In genomic region chr13:90886568-90886983, GRCm38 (mm10) we compare ENCODE assay signal across 7 mouse cellular contexts. TPM values are rescaled to one million over a fixed set of nuclear protein-coding genes. Genes with fewer than 3 reads are reported as not detected.
A peak's percentile ranks its signal among the peaks of the same experiment; 100 is the strongest.
DNase-seq lines count a peak whose midpoint lies in the region; ATAC-seq and TF ChIP-seq lines count a peak whose summit lies in the region.

No protein-coding gene starts in this region.

- no peak overlapping the region for H3K27ac ChIP-seq in intestine, embryonic 16.5 days (ENCODE audit: low read length)
- no peak overlapping the region for H3K27ac ChIP-seq in midbrain, embryonic 11.5 days (ENCODE audit: low read depth, low read length)
- no peak overlapping the region for H3K27ac ChIP-seq in small intestine, adult 2 months (ENCODE audit: insufficient read depth, low read depth, low read length)

- H3K4me1 ChIP-seq in intestine, embryonic 16.5 days (ENCODE audit: control insufficient read depth, insufficient read depth, low read length): peaks cover 8% of the 10 kb centered on the region; the same call in 1 of the 2 replicates
- no peaks in the 10 kb centered on the region for H3K4me1 ChIP-seq in midbrain, embryonic 11.5 days (ENCODE audit: control insufficient read depth, insufficient read depth, low read length)
- peaks cover 3% of the 10 kb centered on the region; the same call in 1 of the 2 replicates for H3K4me1 ChIP-seq in small intestine, adult 2 months (ENCODE audit: control insufficient read depth, insufficient read depth, insufficient read length, low read length)

- intact Hi-C loops in gastrocnemius, postnatal 36 days (cut with DNase I): loop anchor here (2.0 to 5.0 kb wide), 3 partner anchors 44 to 1219 kb away; no protein-coding TSS in a partner anchor
- intact Hi-C loops in left cerebral cortex, postnatal 4 days (cut with DNase I): loop anchor here (5.0 to 10.0 kb wide), 2 partner anchors 1219 to 1332 kb away; no protein-coding TSS in a partner anchor

- WGBS in intestine, embryonic 16.5 days: 1% methylated on average over 18 of the region's 18 CpGs
- WGBS in midbrain, embryonic 11.5 days: 2% methylated on average over 18 of the region's 18 CpGs
- 1% methylated on average over 18 of the region's 18 CpGs for WGBS in small intestine, adult 2 months

- H3K27me3 ChIP-seq in intestine, embryonic 16.5 days (replicated peaks; ENCODE audit: control insufficient read depth, insufficient read depth, low read length): no peaks in the 10 kb centered on the region
- H3K27me3 ChIP-seq in midbrain, embryonic 11.5 days (ENCODE audit: control insufficient read depth, insufficient read depth, low read length): no peaks in the 10 kb centered on the region
- no peaks in the 10 kb centered on the region for H3K27me3 ChIP-seq in small intestine, adult 2 months (ENCODE audit: control insufficient read depth, insufficient read depth, low read length)

- no peak for TF ChIP-seq POLR2A in small intestine, adult 2 months (IDR thresholded peaks at IDR 0.05; ENCODE audit: low read depth, low read length)

- TF ChIP-seq CTCF in small intestine, adult 2 months (IDR thresholded peaks at IDR 0.05; ENCODE audit: extremely low read depth, insufficient read length, insufficient replicate concordance, low read depth, low read length): peak; percentile 67; the same call in 1 of the 2 replicates

- H3K9me3 ChIP-seq in intestine, embryonic 16.5 days (ENCODE audit: control insufficient read depth, low read length): no peaks in the 10 kb centered on the region
- no peaks in the 10 kb centered on the region for H3K9me3 ChIP-seq in midbrain, embryonic 11.5 days (ENCODE audit: control insufficient read depth, low read length)

- ATAC-seq in intestine, embryonic 16.5 days: peak; percentile 79
- ATAC-seq in midbrain, embryonic 11.5 days (ENCODE audit: low FRiP score): peak; percentile 76

- H3K4me3 ChIP-seq in intestine, embryonic 16.5 days (ENCODE audit: low read length): peak overlapping the region; percentile 32
- peak overlapping the region; percentile 31 for H3K4me3 ChIP-seq in midbrain, embryonic 11.5 days (ENCODE audit: low read depth, low read length)
- H3K4me3 ChIP-seq in small intestine, adult 2 months (ENCODE audit: low read depth, low read length): peak overlapping the region; percentile 37

- DNase-seq in adrenal gland, postnatal 14 days: peak; percentile 78
- peak; percentile 80 for DNase-seq in embryo, embryonic 9.5 days (ENCODE audit: extremely low spot score)
- peak; percentile 38 to 45 for DNase-seq in gastrocnemius, postnatal 36 days
- peak; percentile 70 for DNase-seq in left cerebral cortex, postnatal 4 days
- peak; percentile 97 for DNase-seq in midbrain, embryonic 11.5 days (ENCODE audit: low spot score, missing footprints)

- H3K4me2 ChIP-seq in intestine, embryonic 16.5 days (ENCODE audit: low read depth, low read length): peak overlapping the region; percentile 64
- peak overlapping the region; percentile 52 for H3K4me2 ChIP-seq in midbrain, embryonic 11.5 days

- no peaks in the 10 kb centered on the region for H3K36me3 ChIP-seq in intestine, embryonic 16.5 days (ENCODE audit: control insufficient read depth, insufficient read depth, low read length)
- no peaks in the 10 kb centered on the region for H3K36me3 ChIP-seq in midbrain, embryonic 11.5 days (ENCODE audit: control insufficient read depth, insufficient read depth, low read length)
- H3K36me3 ChIP-seq in small intestine, adult 2 months (ENCODE audit: control insufficient read depth, insufficient read depth, low read length): no peaks in the 10 kb centered on the region

- H3K9ac ChIP-seq in intestine, embryonic 16.5 days (ENCODE audit: low read depth, low read length): 0 out of 2 replicates have a peak overlapping the region, but pooled peaks have one; percentile 8
- no peak overlapping the region for H3K9ac ChIP-seq in midbrain, embryonic 11.5 days (ENCODE audit: low read length)

RNA-seq across cellular contexts. Expression of gene Atp6ap1l, which starts 18.6 kb away (rescaled TPM):
- total RNA-seq in adrenal gland, postnatal 14 days (2021): not detected in 2 replicates
- not detected for total RNA-seq in gastrocnemius, postnatal 36 days (2021)
- polyA plus RNA-seq in intestine, embryonic 16.5 days (2015; fragmentation: Nextera tagmentation; extraction: Ambion mirVana): not detected in 2 replicates
- 1 to 10 TPM; 5.5 to 6.4 TPM for total RNA-seq in left cerebral cortex, postnatal 4 days (2021)
- 0.18 and 0.30 TPM in 2 replicates for polyA plus RNA-seq in midbrain, embryonic 11.5 days (2014; fragmentation: Nextera tagmentation; extraction: Ambion mirVana)
- not detected in 2 replicates for polyA plus RNA-seq in small intestine, adult 2 months (2012; rRNA removed)

RNA-seq across cellular contexts. Expression of gene Rps23, which starts 36.2 kb away (rescaled TPM):
- 472 and 553 TPM in 2 replicates for total RNA-seq in adrenal gland, postnatal 14 days (2021)
- total RNA-seq in gastrocnemius, postnatal 36 days (2021): 100 to 1,000 TPM; 142 to 205 TPM
- 163 and 165 TPM in 2 replicates for polyA plus RNA-seq in intestine, embryonic 16.5 days (2015; fragmentation: Nextera tagmentation; extraction: Ambion mirVana)
- 100 to 1,000 TPM; 321 to 367 TPM for total RNA-seq in left cerebral cortex, postnatal 4 days (2021)
- 229 and 231 TPM in 2 replicates for polyA plus RNA-seq in midbrain, embryonic 11.5 days (2014; fragmentation: Nextera tagmentation; extraction: Ambion mirVana)
- polyA plus RNA-seq in small intestine, adult 2 months (2012; rRNA removed): 73.6 and 106 TPM in 2 replicates

Comparison
In these comparisons a context has a peak if more than half of its experiments do, and no peak if none do; other contexts are left out.
1. DNase-seq: peak in every context shown above with its lines; median percentile 97 in midbrain, embryonic 11.5 days; 80 in embryo, embryonic 9.5 days; 78 in adrenal gland, postnatal 14 days; 70 in left cerebral cortex, postnatal 4 days; 42 in gastrocnemius, postnatal 36 days.